Mouse (Mus musculus) lung, adult 2 months (tissue): ENCODE measurements at regions not wholly inside any gene's neighbourhood (a gene's known extent, or its start where the extent isn't known, plus 50 kb on each side); places are given as distances from the start of the nearest gene placed in this dataset.

Experiments used
- DNase-seq: peaks from one replicate; pipeline ENCODE4 v3.0.0; 2022
- H3K4me1 ChIP-seq: fragments of 200-500 bp; 2 replicates; pipeline ENCODE4 v1.6.1; 2011; ENCODE audit warnings: low read length; ENCODE audit not compliant: control insufficient read depth, insufficient read depth
- H3K4me3 ChIP-seq: fragments of 200-500 bp; replicated peaks from 2 replicates; pipeline ENCODE3; 2011; ENCODE audit warnings: low read depth, mild to moderate bottlenecking, control low read depth, low read length; ENCODE audit errors: extremely low read depth
- CTCF ChIP-seq: fragments of 200-500 bp; IDR thresholded peaks from 2 replicates; pipeline ENCODE4 v1.5.1; 2011; ENCODE audit warnings: mild to moderate bottlenecking, low read length, control low read depth; ENCODE audit not compliant: insufficient read depth
- POLR2A ChIP-seq: fragments of 200-500 bp; IDR thresholded peaks from 2 replicates; pipeline ENCODE4 v1.6.1; 2011; ENCODE audit warnings: low read depth, mild to moderate bottlenecking, control low read depth, low read length, borderline replicate concordance; ENCODE audit errors: extremely low read depth
- WGBS: fragments of 180-500 bp; shearing (Covaris S2); methylation state at CpG from one replicate; pipeline ENCODE4 v1.1.7; 2018; 5-methylcytosine and 5-hydroxymethylcytosine counted together

- Histone ChIP-seq H3K4me3 (no peak overlapping the region), H3K4me1 (peaks cover 4% of the 10 kb centered on the region)
- TF ChIP-seq CTCF, result no peak
- no peak for TF ChIP-seq POLR2A
- WGBS, result 14% methylated on average over 17 of the region's 17 CpGs
- no peak for DNase-seq
These were observed 52.3 kb upstream of the Cux1 start for GRCm38 (mm10) chr5:136619315-136620231.

DNA sequence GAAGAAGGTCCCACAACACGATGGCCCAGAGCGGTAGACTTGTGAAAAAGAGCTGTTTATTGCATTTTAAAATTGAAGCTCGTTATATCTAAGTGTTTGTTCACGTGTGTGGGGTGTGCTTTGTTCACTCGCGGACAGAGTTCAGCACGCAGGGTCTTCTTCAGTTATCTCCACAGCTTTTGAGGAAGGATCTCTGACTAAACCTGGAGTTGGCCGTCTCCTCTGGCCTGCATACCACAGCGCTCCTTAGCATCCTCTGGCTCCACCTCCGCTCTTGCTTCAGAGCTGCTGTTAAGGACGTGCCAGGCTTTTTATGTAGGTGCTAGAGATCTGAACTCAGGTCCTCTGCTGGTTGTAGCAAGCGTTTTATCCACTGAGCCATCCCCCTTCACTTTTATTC is 52.9 kb upstream of the Cux1 start:
- 28% methylated on average over 12 of the region's 12 CpGs for WGBS
- no peak overlapping the region for H3K4me3 ChIP-seq

DNA sequence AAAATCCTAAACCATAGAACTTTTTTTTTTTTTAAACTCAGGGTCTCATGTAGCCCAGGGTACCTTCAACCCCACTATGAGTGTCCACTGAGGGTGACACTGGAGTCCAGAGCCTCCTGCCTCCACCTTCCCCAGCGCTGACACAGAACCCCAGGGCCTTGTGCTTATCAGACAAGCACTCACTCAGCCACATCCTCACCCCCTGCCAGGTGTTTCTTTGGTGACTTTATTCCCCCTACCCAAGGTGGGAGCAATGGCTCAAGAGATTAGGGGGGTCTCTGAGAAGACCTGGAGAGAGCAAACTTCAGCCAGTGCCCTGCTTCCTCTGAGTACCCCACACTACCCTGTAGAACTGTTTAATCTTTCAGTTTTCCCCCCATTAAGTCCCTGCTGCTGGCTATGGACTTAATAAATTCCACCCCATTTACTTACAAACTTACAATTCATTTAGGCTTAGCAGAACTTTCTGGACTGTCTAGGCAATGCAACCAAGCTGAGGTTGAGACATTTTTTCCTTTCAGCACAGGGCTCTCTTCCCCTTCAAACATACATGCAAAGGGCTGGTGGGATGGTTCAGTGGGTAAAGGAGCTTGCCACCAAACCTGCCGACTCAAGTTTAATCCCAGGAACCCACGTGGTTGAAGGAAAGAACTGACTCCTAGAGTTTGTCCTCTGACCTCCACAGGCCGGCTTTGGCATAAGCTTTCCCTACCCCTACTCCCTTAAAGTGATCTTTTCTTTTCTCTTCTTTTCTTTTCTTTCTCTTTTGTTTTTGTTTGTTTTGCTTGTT is 54.2 kb upstream of the Cux1 start:
- no peak for DNase-seq
- peaks cover 4% of the 10 kb centered on the region for H3K4me1 ChIP-seq
- WGBS, result 70% methylated on average over 4 of the region's 4 CpGs
- TF ChIP-seq CTCF (no peak), POLR2A (no peak)
- H3K4me3 ChIP-seq, result no peak overlapping the region

More for the DNA sequence above, 52.9 kb upstream of the Cux1 start:
- peaks cover 4% of the 10 kb centered on the region for H3K4me1 ChIP-seq
- TF ChIP-seq POLR2A, result no peak
- TF ChIP-seq CTCF, result no peak
- peak; percentile 23 for DNase-seq

- TF ChIP-seq CTCF (no peak), POLR2A (no peak)
- Histone ChIP-seq H3K4me1 (peaks cover 4% of the 10 kb centered on the region), H3K4me3 (no peak overlapping the region)
- no peak for DNase-seq
- WGBS, result 48% methylated on average over 2 of the region's 2 CpGs
These were observed 54.9 kb upstream of the Cux1 start for GRCm38 (mm10) chr5:136622152-136622551.

DNA sequence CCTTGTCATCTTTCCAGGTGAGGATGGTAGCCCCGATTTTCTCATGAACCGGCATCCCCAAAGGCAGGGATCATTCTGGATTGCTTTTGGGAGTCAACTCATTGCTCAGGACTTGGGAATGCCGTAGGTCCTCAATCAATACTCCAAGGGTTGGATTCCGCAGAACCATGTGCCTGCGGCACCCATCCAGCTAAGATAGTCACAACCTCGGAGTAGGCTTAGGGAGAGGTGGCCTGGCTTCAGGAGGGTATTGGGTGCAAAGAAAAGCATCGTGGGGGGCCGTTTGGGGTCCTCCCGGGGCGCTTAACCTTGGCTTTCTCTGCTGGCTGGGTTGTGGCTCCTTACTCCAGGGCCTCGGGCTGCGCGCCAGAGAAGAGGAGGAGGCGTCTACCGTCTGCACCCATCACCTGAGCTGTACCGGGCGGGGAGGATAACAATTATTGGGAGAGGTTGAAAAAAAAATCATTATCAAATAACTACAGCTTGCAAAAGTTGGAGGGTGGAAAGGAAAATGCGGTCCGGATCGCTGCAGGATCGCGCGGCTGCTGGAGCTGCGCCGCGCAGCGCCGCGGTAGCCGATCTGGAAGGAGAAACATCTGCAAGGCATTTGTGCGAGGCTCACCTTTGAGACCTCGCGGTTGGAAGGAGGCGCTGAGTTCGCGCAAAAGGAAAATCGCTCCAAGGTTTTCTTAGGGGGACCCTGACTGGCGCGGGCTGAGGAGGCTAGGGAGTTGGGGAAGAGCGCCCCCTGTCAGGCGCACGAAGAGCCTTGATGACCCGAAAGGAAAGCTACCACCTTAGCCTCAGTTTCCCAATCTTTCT is 55.6 kb upstream of the Cux1 start:
- WGBS, result 5% methylated on average over 43 of the region's 43 CpGs
- Histone ChIP-seq H3K4me3 (peak overlapping the region; percentile 63), H3K4me1 (peaks cover 4% of the 10 kb centered on the region)
- TF ChIP-seq CTCF, result peak; percentile 80
- TF ChIP-seq POLR2A, result no peak
- peak; percentile 80 for DNase-seq

DNA sequence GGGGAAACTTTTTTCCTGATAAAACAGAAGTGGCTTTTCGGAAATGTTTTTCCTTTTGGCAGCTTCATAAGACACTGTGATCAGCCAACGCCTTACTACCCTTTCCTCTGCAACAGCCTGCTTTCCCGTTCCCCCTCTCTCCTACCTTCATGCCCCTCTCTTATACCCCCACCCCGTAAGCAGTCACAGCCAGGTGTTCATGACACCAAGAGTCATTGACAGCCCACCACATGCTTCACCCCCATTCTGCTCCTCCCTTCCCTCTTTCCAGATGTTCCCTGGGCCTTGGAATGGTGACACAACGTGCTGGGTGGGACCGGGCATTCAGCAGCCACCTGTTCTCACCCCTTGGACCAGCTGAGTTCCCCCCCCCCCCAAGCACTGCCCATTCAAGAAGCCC is 56.5 kb upstream of the Cux1 start:
- TF ChIP-seq POLR2A (no peak), CTCF (no peak)
- WGBS, result 57% methylated on average over 6 of the region's 6 CpGs
- no peak for DNase-seq
- Histone ChIP-seq H3K4me1 (peaks cover 4% of the 10 kb centered on the region), H3K4me3 (no peak overlapping the region)

GRCm38 (mm10) chr5:136625176-136625991 is 58.1 kb upstream of the Cux1 start:
- TF ChIP-seq CTCF (no peak), POLR2A (no peak)
- peaks cover 4% of the 10 kb centered on the region for H3K4me1 ChIP-seq

GRCm38 (mm10) chr5:136626142-136626771 is 59.0 kb upstream of the Cux1 start:
- TF ChIP-seq CTCF (no peak), POLR2A (no peak)
- Histone ChIP-seq H3K4me3 (no peak overlapping the region), H3K4me1 (peaks cover 4% of the 10 kb centered on the region)
- no peak for DNase-seq
- 45% methylated on average over 4 of the region's 4 CpGs for WGBS

More at GRCm38 (mm10) chr5:136625176-136625991, 58.1 kb upstream of the Cux1 start:
- WGBS, result 52% methylated on average over 13 of the region's 13 CpGs
- DNase-seq, result no peak
- no peak overlapping the region for H3K4me3 ChIP-seq
